ENCODE assay signal across 29 mouse cellular contexts in the genomic region with DNA sequence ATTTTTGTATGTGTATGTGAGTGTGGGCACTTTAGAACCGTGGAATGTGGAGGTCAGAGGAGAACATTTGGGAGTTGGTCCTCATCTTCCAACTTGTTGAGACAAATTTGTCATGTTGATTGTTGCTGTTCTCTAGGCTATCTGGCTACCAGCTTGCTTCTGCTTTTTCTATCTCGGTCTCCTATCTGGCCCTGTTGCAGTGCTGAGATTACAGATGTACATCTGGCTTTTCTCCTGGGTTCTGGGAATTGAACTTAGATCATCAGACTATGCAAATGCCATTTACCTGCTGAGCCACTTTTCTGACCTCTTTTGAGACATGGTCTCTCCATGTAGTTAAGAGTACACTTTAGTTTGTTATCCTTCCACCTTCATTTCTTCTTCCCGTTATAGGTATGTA. TPM values are rescaled to one million over a fixed set of nuclear protein-coding genes. Genes with fewer than 3 reads are reported as not detected.
"Had no signal": no experiment of that assay in that cellular context is flagged by ENCODE, and none has a peak within 500 bp of the region (broad histone marks: within the 10 kb centered on the region; RNA-seq: fewer than 3 reads in every experiment).

No protein-coding gene starts in this region.

- H3K36me3 ChIP-seq: embryonic facial prominence, embryonic 12.5 days; embryonic facial prominence, embryonic 13.5 days; embryonic facial prominence, embryonic 15.5 days; forebrain, embryonic 12.5 days; forebrain, embryonic 15.5 days had no signal

- H3K27me3 ChIP-seq: embryonic facial prominence, embryonic 12.5 days; embryonic facial prominence, embryonic 13.5 days; embryonic facial prominence, embryonic 15.5 days; forebrain, embryonic 12.5 days; forebrain, embryonic 13.5 days; forebrain, embryonic 15.5 days had no signal

- H3K4me3 ChIP-seq: embryonic facial prominence, embryonic 10.5 days; embryonic facial prominence, embryonic 12.5 days; embryonic facial prominence, embryonic 13.5 days; embryonic facial prominence, embryonic 15.5 days; erythroblast, embryonic 14.5 days; forebrain, embryonic 10.5 days; forebrain, embryonic 12.5 days; forebrain, embryonic 13.5 days; forebrain, embryonic 15.5 days; gastrocnemius, adult 2 months; heart, adult 2 months had no signal

- DNase-seq: cerebellum, adult 9-10 months; cerebellum, adult 9-11 months; cerebellum, postnatal 10 days; cerebellum, postnatal 14 days; cerebellum, postnatal 25 days; cerebellum, postnatal 36 days; embryo, embryonic 11 days; forebrain, postnatal 0 days; gastrocnemius, adult 2 months; gastrocnemius, postnatal 10 days; gastrocnemius, postnatal 14 days; gastrocnemius, postnatal 25 days; gastrocnemius, postnatal 36 days; heart, adult 11 months; heart, adult 18-20 months had no signal

- H3K9ac ChIP-seq: embryonic facial prominence, embryonic 12.5 days; embryonic facial prominence, embryonic 13.5 days; embryonic facial prominence, embryonic 15.5 days; forebrain, embryonic 12.5 days; forebrain, embryonic 13.5 days; forebrain, embryonic 15.5 days; forebrain, postnatal 0 days had no signal

- H3K9me3 ChIP-seq: embryonic facial prominence, embryonic 10.5 days; embryonic facial prominence, embryonic 12.5 days; embryonic facial prominence, embryonic 13.5 days; embryonic facial prominence, embryonic 15.5 days; forebrain, embryonic 10.5 days; forebrain, embryonic 12.5 days; forebrain, embryonic 13.5 days; forebrain, embryonic 15.5 days had no signal

- H3K27ac ChIP-seq: embryonic facial prominence, embryonic 10.5 days; embryonic facial prominence, embryonic 12.5 days; embryonic facial prominence, embryonic 13.5 days; embryonic facial prominence, embryonic 15.5 days; forebrain, embryonic 10.5 days; forebrain, embryonic 12.5 days; forebrain, embryonic 13.5 days; forebrain, embryonic 15.5 days; gastrocnemius, adult 2 months; heart, adult 2 months had no signal

RNA-seq across cellular contexts. Expression of a gene that starts 36.8 kb away (rescaled TPM):
- total RNA-seq: common myeloid progenitor, adult 5-6 weeks; gastrocnemius, adult 18-20 months; gastrocnemius, adult 2 months; gastrocnemius, adult 8-10 months; gastrocnemius, postnatal 14 days; granulocyte monocyte progenitor cell, adult 5-6 weeks had no signal
- polyA plus RNA-seq: forebrain, postnatal 0 days had no signal
